Mouse (Mus musculus) stomach, postnatal 0 days (tissue): Measurements from ENCODE around the gene Mup19.

ENCODE experiments used
- CTCF ChIP-seq: IDR thresholded peaks from 2 replicates; pipeline ENCODE4 v1.5.1; 2016; ENCODE audit warnings: antibody characterized with exemption, low read depth, mild to moderate bottlenecking, moderate library complexity
- EP300 ChIP-seq: optimal IDR thresholded peaks from 2 replicates; pipeline ENCODE3; 2016; ENCODE audit warnings: antibody characterized with exemption

GRCm38 (mm10) chr4:61823185-61823584, 41.1 kb upstream of the Mup19 start:
- TF ChIP-seq CTCF: no peak
- no peak for TF ChIP-seq EP300
